Mouse (Mus musculus) forelimb bud, embryonic 11.5 days (tissue): ENCODE results near the gene Gm2000.
"Not testable (repeated sequence)": the region's sequence is repeated elsewhere in the genome, so short reads cannot be mapped to it uniquely, and the experiment has no call there.

Experiments used
- DNase-seq: peaks from one replicate; pipeline ENCODE4 v3.0.0-alpha.2; 2012; ENCODE audit warnings: low read depth, low spot score

Gm2000 gene

GRCm38 (mm10) chr1:156365740-156366139 is at the start of gene Gm2000:
TSS of gene Gm2000 (plus strand) at chr1:156366040.
- DNase-seq, result no peak

- DNase-seq, result no peak
These were observed 42.7 kb upstream of the Gm2000 start for GRCm38 (mm10) chr1:156323126-156323525.

- DNase-seq, result no peak
These were observed 25.0 kb upstream of the Gm2000 start for GRCm38 (mm10) chr1:156340847-156341246.

GRCm38 (mm10) chr1:156344433-156344832 is 21.4 kb upstream of the Gm2000 start:
- DNase-seq, result no peak

- DNase-seq, result no peak
These were observed 20.2 kb upstream of the Gm2000 start for GRCm38 (mm10) chr1:156345633-156346032.

- DNase-seq, result no peak
These were observed 16.8 kb upstream of the Gm2000 start for GRCm38 (mm10) chr1:156349031-156349430.

GRCm38 (mm10) chr1:156350441-156350840 is 15.4 kb upstream of the Gm2000 start:
- no peak for DNase-seq

- DNase-seq, result no peak
These were observed 13.4 kb upstream of the Gm2000 start for GRCm38 (mm10) chr1:156352466-156352865.

- no peak for DNase-seq
These were observed 15.4 kb downstream of the Gm2000 start for GRCm38 (mm10) chr1:156381217-156381616.

- DNase-seq, result no peak
These were observed 20.4 kb downstream of the Gm2000 start for GRCm38 (mm10) chr1:156386232-156386631.

- DNase-seq, result no peak
These were observed 21.0 kb downstream of the Gm2000 start for GRCm38 (mm10) chr1:156386880-156387279.

GRCm38 (mm10) chr1:156393148-156393547 is 27.3 kb downstream of the Gm2000 start:
- DNase-seq, result no peak

- not testable (repeated sequence) for DNase-seq
These were observed 34.3 kb downstream of the Gm2000 start for GRCm38 (mm10) chr1:156400159-156400558.

- no peak for DNase-seq
These were observed 36.7 kb downstream of the Gm2000 start for GRCm38 (mm10) chr1:156402491-156402890.

- DNase-seq, result no peak
These were observed 37.4 kb downstream of the Gm2000 start for GRCm38 (mm10) chr1:156403251-156403650.

- DNase-seq, result no peak
These were observed 42.2 kb downstream of the Gm2000 start for GRCm38 (mm10) chr1:156408004-156408403.

- no peak for DNase-seq
These were observed 42.7 kb downstream of the Gm2000 start for GRCm38 (mm10) chr1:156408521-156408920.
